Mouse (Mus musculus) heart, embryonic 10.5 days (tissue): ENCODE measurements around the gene Slc25a44. TPM values are rescaled to one million over a fixed set of nuclear protein-coding genes. Genes with fewer than 3 reads are reported as not detected.
A peak's percentile ranks its signal among the peaks of the same experiment; 100 is the strongest.
"Not testable (repeated sequence)": the region's sequence is repeated elsewhere in the genome, so short reads cannot be mapped to it uniquely, and the experiment has no call there.

Experiments
- DNase-seq: peaks from one replicate; pipeline ENCODE4 v3.0.0-alpha.2; 2017; ENCODE audit warnings: low spot score
- H3K27ac ChIP-seq: fragments of 300-500 bp; sonication (generic); 2 replicates; pipeline ENCODE4 v1.5.1; 2016; ENCODE audit warnings: mild to moderate bottlenecking
- H3K27me3 ChIP-seq: fragments of 300-500 bp; sonication (generic); 2 replicates; pipeline ENCODE4 v1.6.1; 2016; ENCODE audit warnings: mild to moderate bottlenecking; ENCODE audit not compliant: poor library complexity, insufficient read depth, severe bottlenecking
- H3K36me3 ChIP-seq: fragments of 300-500 bp; sonication (generic); 2 replicates; pipeline ENCODE4 v1.6.1; 2016; ENCODE audit warnings: mild to moderate bottlenecking, moderate library complexity
- H3K4me1 ChIP-seq: fragments of 300-500 bp; sonication (generic); 2 replicates; pipeline ENCODE4 v1.6.1; 2016; ENCODE audit warnings: mild to moderate bottlenecking
- H3K4me3 ChIP-seq: fragments of 300-500 bp; sonication (generic); 2 replicates; pipeline ENCODE4 v1.5.1; 2016; ENCODE audit warnings: mild to moderate bottlenecking, moderate library complexity
- H3K9me3 ChIP-seq: fragments of 300-500 bp; sonication (generic); 2 replicates; pipeline ENCODE4 v1.6.1; 2016; ENCODE audit warnings: mild to moderate bottlenecking, moderate library complexity
- WGBS: fragments of 180-500 bp; shearing (Covaris S2); methylation state at CpG from one replicate; pipeline ENCODE4 v1.1.7; 2016; 5-methylcytosine and 5-hydroxymethylcytosine counted together
- polyA plus RNA-seq: library from polyadenylated mRNA; unstranded; fragments of >200 nt; fragmentation: Nextera tagmentation; extraction: Ambion mirVana; gene quantifications from 2 replicates; pipeline ENCODE4 v1.2.1, GENCODE M21; 2016

Gene Slc25a44
- polyA plus RNA-seq, 1 experiment from 2014 or later: 17.5 TPM

- H3K4me3 ChIP-seq: no peak overlapping the region
- WGBS: 91% methylated on average over 2 of the region's 2 CpGs
- H3K27me3 ChIP-seq: no peaks in the 10 kb centered on the region
- no peaks in the 10 kb centered on the region for H3K9me3 ChIP-seq
- peaks cover 81% of the 10 kb centered on the region for H3K36me3 ChIP-seq
- no peak overlapping the region for H3K27ac ChIP-seq
- no peak for DNase-seq
- H3K4me1 ChIP-seq: peaks cover 5% of the 10 kb centered on the region; the same call in 1 of the 2 replicates
Measured at GRCm38 (mm10) chr3:88398666-88399065, 26.3 kb downstream of the Slc25a44 start.

DNA sequence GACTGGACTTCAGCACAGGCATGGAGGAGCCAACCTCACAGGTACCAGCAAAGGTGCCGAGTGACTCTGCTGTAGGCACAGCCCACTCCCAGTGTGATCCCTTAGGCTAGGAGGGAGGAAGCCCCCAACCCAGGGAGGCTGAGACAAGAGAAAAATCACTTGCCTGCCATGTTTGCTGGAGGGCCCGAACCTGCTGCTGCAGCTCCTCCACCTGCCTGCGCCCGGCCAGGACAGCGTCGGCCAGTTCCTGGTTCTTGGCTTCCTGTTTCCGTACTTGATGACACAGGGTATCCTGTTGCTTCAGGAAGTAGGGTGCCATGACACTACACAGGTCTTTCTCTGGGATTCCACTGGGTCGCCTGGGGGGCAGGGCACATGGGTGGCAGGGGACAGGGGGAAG, 29.2 kb downstream of the Slc25a44 start:
- 82% methylated on average over 8 of the region's 8 CpGs for WGBS
- no peak overlapping the region for H3K4me3 ChIP-seq
- H3K27me3 ChIP-seq: no peaks in the 10 kb centered on the region
- DNase-seq: peak; percentile 68
- H3K9me3 ChIP-seq: no peaks in the 10 kb centered on the region
- peaks cover 5% of the 10 kb centered on the region for H3K4me1 ChIP-seq
- no peak overlapping the region for H3K27ac ChIP-seq
- H3K36me3 ChIP-seq: peaks cover 80% of the 10 kb centered on the region

DNA sequence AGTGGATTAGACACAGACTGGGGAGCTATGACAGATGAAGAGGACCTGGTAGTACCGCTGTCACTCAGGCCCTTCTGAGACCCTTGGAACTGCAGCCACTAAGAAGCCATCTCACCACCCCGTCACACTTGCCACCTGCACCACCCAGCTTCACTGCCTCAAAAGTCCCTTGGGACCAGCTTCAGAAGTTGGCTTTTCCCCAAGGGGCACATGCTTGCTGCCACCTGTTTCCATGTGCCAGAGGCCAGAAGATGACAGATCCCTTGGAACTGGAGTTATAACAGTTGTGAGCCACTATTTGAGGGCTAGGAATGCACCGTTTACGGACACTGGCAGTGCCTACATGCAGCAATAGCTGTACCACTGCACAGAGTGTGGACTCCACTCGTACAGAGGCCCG, 29.7 kb downstream of the Slc25a44 start:
- Histone ChIP-seq H3K27ac (no peak overlapping the region), H3K27me3 (no peaks in the 10 kb centered on the region), H3K9me3 (no peaks in the 10 kb centered on the region), H3K4me1 (peaks cover 5% of the 10 kb centered on the region), H3K36me3 (peaks cover 82% of the 10 kb centered on the region), H3K4me3 (no peak overlapping the region)
- peak; percentile 68 for DNase-seq
- WGBS: 95% methylated on average over 6 of the region's 6 CpGs

- Histone ChIP-seq H3K27ac (no peak overlapping the region), H3K27me3 (no peaks in the 10 kb centered on the region), H3K4me1 (peaks cover 5% of the 10 kb centered on the region), H3K36me3 (peaks cover 75% of the 10 kb centered on the region), H3K9me3 (no peaks in the 10 kb centered on the region), H3K4me3 (no peak overlapping the region)
- 93% methylated on average over 9 of the region's 9 CpGs for WGBS
- peak; percentile 73 for DNase-seq
Measured at GRCm38 (mm10) chr3:88393776-88394375, 31.1 kb downstream of the Slc25a44 start.

- DNase-seq: peak; percentile 72
- H3K4me1 ChIP-seq: peaks cover 6% of the 10 kb centered on the region
Measured at GRCm38 (mm10) chr3:88384364-88384763, 40.6 kb downstream of the Slc25a44 start, which contains the start of gene Bglap. Bglap (minus strand) TSS chr3:88384464.

DNA sequence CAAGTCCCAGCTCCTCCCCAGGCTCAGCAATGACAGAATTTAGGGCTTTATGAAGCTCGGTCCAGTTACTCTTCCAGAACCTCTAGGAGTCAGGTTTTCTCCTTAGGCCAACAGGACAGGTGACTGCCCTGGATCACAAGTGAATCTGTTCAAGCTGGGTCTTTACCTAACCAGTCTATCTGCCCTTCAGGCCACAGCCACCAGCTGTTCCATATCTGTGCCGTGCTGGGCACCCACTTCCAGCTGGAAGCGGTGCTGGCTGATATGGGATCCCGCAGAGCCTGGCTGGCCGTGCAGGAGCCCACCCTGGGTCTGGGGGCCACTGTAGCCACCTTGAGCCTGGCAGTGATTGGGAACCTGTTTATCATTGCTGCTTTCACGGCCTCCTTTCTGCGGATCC, 42.6 kb downstream of the Slc25a44 start:
- not testable (repeated sequence) for H3K9me3 ChIP-seq, H3K36me3 ChIP-seq, H3K27me3 ChIP-seq, H3K4me3 ChIP-seq, H3K27ac ChIP-seq, H3K4me1 ChIP-seq, DNase-seq
- WGBS: 37% methylated on average over 3 of the region's 7 CpGs

More at GRCm38 (mm10) chr3:88384364-88384763, 40.6 kb downstream of the Slc25a44 start, which contains the start of gene Bglap:
- no peak within 1 kb of the TSS for H3K4me3 ChIP-seq
- no peaks in the 10 kb centered on the region for H3K27me3 ChIP-seq
- no peaks in the 10 kb centered on the region for H3K9me3 ChIP-seq
- no peak within 1 kb of the TSS for H3K27ac ChIP-seq
- 75% methylated on average over 5 of the region's 5 CpGs for WGBS
- H3K36me3 ChIP-seq: 0 out of 2 replicates have a peak, but pooled peaks cover 2% of the 10 kb centered on the region

GRCm38 (mm10) chr3:88381389-88382315, 43.3 kb downstream of the Slc25a44 start:
- H3K4me1 ChIP-seq, H3K36me3 ChIP-seq, H3K27me3 ChIP-seq, H3K9me3 ChIP-seq, H3K27ac ChIP-seq: not testable (repeated sequence)
- WGBS: 10% methylated on average over 19 of the region's 22 CpGs
- H3K4me3 ChIP-seq: peak overlapping the region; percentile 36
- DNase-seq: peak; percentile 68

- H3K4me3 ChIP-seq, H3K36me3 ChIP-seq, H3K27me3 ChIP-seq, H3K9me3 ChIP-seq, DNase-seq, H3K27ac ChIP-seq: not testable (repeated sequence)
- H3K4me1 ChIP-seq: peaks cover 11% of the 10 kb centered on the region
- WGBS: 79% methylated on average over 5 of the region's 5 CpGs
Measured at GRCm38 (mm10) chr3:88378599-88378998, 46.3 kb downstream of the Slc25a44 start, which contains the start of gene Bglap2. Bglap2 (minus strand) TSS chr3:88378699.

GRCm38 (mm10) chr3:88376644-88377043, 48.3 kb downstream of the Slc25a44 start:
- H3K4me3 ChIP-seq, H3K9me3 ChIP-seq: not testable (repeated sequence)

GRCm38 (mm10) chr3:88375750-88376626, 49.0 kb downstream of the Slc25a44 start:
- H3K27me3 ChIP-seq, H3K4me1 ChIP-seq, H3K9me3 ChIP-seq, H3K27ac ChIP-seq, H3K36me3 ChIP-seq: not testable (repeated sequence)
- DNase-seq: peak; percentile 81
- 13% methylated on average over 19 of the region's 19 CpGs for WGBS
- H3K4me3 ChIP-seq: peak overlapping the region; percentile 37

More at GRCm38 (mm10) chr3:88376644-88377043, 48.3 kb downstream of the Slc25a44 start:
- H3K4me1 ChIP-seq, H3K27me3 ChIP-seq, H3K27ac ChIP-seq, DNase-seq, H3K36me3 ChIP-seq: not testable (repeated sequence)
- WGBS: 26% methylated on average over 6 of the region's 7 CpGs

DNA sequence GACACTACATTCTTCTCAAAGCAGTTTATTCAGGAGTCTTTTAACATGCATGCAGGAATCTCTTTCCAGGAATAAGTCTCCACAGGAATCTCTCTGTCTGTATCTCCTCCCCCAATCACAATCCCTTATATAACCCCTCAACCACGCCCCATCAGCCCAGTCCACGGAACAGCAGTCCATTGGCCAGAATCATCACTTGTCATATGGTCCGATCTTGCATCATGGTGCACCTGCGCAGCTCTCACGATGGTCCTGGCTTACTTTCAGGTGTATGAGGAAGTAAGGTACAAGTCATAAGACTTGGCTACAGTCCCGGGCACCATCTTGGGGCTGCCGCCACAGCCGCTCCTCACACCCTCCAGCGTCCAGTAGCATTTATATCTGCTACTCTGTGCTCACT, 52.3 kb downstream of the Slc25a44 start, which contains the start of gene Bglap3:
Gene Bglap3 (minus strand): TSS at position 101 of the 400 bp plus-strand sequence.
- DNase-seq: not testable (repeated sequence)
- WGBS: 91% methylated on average over 9 of the region's 9 CpGs

GRCm38 (mm10) chr3:88368511-88368910, 56.4 kb downstream of the Slc25a44 start:
- H3K4me3 ChIP-seq, H3K36me3 ChIP-seq, H3K27ac ChIP-seq, DNase-seq, H3K9me3 ChIP-seq: not testable (repeated sequence)
- 76% methylated on average over 7 of the region's 7 CpGs for WGBS
- H3K4me1 ChIP-seq: peaks cover 23% of the 10 kb centered on the region
- H3K27me3 ChIP-seq: peaks cover 37% of the 10 kb centered on the region

More for the DNA sequence above, 52.3 kb downstream of the Slc25a44 start, which contains the start of gene Bglap3:
- not testable (repeated sequence) for H3K27me3 ChIP-seq, H3K4me3 ChIP-seq, H3K9me3 ChIP-seq, H3K36me3 ChIP-seq, H3K4me1 ChIP-seq, H3K27ac ChIP-seq
